Mouse (Mus musculus) urinary bladder, postnatal 14 days (tissue): ENCODE data around the gene Clic6.

Experiments
- DNase-seq: peaks from one replicate; pipeline ENCODE4 v3.0.0; 2021; ENCODE audit warnings: low spot score

Clic6 gene

DNA sequence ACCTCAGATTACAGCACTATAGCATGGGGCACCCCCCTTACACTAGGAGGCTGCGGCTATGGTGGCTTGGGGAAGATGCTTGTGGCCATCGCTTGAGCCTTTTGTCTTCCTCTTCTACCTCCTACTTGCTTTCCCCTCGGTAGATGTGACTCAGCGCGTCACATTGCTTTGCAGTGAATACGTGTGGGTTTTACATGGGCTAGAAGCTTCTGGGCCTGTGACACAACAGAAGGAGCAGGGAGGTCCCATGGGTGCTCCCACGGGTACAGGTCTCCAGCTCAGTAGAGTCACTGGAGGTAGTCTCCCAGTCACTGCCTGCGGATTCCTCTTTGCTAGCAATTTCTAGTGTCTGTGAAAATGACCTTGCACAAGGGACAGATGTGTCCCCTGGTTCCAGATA lies 39.1 kb downstream of the Clic6 start:
- DNase-seq = no peak

DNA sequence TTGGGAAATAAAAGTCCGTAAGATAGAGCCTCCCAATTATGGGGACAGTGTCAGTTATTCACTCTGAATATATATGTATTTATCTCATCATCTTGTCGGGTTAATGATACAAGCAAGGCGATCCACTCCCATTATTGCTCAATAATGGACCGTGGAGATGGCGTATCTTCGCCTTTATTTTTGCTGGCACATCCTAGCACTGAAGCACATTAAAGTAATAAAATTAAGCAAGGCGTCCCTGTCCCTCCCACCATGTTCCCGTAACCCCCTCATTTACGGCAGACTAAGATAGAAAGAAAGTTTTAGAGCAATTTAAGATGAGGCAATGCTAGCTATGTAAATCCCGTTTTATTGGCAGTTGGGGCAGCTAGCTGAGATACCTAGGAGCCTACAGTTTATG lies 40.4 kb downstream of the Clic6 start:
- no peak for DNase-seq

DNA sequence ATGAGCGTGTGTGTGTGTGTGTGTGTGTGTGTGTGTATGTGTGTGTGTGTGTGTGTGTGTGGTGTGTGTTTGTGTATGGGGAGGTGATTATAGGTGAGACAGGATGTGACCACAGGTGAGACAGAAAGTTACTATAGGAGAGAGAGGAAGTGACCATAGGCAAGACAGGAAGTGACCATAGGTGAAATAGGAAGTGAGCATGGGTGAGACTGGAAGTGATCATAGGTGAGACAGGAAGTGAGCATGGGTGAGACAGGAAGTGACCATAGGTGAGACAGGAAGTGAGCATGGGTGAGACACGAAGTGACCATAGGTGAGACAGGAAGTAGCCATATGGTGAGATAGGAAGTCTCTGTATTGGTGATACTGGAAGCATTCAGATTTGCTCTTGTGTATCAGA lies 49.7 kb downstream of the Clic6 start:
- DNase-seq = no peak

DNA sequence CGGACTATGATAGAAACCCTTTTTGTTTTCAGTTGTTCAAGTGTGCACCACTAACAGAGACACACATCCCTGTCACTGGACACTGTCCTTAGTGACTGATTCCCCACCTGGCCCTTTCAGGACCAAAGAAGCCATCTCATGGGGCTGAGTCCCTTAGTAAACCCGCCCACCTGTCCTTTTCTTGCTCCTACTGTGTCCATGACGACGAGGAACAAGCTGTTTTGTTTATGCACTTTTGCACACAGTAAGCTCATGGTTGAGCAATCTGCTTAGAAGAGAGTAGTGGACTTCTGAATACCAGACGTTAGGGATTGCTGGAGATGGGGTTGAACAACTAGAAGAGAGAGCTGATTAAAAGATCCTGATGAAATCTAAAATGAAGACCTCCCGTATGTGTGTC lies 52.8 kb downstream of the Clic6 start:
- DNase-seq = no peak

DNA sequence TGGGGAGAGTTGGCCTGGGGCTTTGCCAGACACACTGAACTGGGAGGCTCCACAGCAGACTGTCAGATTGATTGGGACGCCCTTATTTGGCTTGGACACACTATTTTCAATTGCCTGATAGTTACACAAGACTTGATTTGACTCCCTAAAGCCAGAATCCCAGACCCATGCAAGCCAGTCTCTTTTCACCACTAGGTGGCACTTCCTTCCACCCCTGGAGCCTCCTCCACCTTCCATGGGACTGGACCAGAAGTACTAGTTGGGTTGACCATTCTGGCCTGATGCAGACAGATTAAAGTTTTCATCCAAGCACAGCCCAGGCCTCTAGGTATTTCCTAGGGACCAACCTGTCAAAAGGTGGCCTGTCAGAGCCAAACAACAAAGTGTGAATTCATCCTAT lies 58.7 kb downstream of the Clic6 start:
- peak; percentile 53 for DNase-seq

DNA sequence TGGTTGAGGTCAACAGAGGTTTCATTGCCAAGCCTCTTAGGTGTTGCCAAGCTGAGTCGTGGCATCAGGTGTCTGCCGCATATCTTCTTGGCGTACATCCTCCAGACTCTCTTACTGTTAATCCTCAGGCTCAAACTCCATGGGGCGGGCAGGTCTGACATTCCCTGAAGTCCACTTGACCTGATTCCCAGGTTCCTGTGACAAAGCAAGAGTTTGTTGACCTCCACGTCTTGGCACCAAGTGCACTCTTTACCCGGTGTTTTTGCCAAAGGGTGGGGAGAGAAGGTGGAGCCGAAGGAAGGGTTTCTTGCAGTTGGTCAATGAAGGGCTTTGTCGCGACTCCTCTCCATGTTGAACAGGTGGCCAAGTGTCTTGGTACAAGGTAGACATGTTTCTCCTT lies 63.1 kb downstream of the Clic6 start:
- no peak for DNase-seq

DNA sequence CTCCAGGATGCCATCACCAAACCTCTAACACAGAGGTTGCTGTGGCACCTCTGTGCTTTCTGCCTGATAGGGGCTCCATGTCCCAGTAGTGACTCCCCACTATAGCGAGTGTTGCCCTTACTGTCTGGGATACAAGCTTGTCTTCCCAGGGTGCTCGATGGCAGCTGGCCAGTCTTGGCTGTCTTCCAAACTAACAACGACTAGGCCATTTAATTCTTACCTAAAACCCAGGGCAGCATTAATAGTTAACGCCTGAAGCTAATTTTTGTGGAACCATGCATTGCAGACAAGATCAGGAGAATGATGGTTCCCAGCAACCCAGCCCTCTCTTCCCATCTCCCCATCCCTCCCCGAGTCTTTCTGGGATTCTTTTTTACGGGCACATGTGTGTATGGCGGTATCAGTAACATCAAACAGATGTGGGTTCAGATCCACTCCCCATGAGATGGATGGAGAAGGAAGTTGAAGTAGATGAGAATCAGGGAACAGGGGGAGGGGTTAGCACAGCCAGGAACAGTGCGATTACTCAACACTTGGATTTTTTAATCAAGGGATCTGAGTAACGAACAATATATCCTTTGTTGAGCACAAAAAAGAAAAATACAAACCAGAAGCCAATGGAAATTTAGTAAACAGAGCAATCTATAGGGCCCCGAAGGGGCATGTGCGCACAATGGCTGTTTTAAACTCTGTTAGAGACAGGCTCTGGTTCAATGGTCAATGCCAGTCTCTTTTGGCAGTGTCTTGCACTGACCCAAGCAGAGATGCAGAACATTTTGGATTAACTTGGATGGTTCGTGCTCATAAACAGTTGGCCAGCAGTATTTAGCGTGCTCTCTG lies 66.0 kb downstream of the Clic6 start:
- peak; percentile 14 for DNase-seq

DNA sequence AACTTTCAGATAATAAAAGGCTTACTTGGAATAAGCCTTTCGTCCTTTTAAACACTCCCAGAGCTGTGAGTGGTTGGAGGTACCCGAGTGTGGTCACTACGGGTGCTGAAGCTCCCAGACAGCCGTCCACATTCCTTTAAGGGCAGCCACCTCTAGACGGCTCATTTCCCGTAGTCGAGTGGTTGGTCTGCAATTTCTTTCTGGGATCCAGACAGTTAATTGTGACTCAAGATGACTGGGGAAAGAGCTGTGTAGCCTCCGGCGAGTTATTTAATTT lies 66.5 kb downstream of the Clic6 start:
- DNase-seq = no peak

DNA sequence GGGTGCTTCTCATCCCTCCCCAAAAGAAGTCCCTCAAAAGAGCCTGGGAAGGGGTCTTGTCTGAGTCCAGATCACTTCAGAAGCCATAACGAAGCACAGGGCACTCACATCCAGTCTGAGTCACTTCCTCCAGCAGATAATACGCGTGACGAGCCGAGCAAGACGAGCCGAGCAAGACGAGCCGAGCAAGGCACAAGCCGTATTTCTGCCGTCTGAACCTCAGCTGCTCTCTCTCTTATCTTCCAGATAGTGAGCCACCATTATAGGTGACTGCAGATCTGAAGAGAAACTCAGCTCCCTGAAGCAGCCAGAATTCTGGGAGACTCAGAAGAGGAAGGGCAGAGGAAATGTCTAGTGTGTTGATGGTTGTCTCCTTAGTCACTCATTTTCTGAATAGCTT lies 67.3 kb downstream of the Clic6 start:
- no peak for DNase-seq

DNA sequence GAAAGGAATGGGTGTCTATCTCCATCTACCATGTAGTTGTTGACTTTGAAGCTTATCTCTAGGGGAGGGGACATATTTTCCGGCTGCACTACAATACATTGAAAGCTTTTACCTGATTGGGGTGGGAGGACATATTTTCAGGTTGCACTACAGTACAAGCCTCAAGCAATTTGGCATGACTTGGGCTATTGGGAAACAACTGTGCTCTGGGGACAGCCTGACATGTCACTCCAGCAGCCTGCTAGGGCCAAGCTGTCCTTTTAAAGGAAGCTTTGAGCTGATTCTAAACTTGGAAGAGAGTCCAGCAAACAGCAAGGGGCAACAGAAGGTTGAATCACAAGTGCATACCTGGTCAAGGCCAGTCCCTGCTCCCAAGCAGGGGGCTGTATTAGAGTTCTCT lies 69.5 kb downstream of the Clic6 start:
- no peak for DNase-seq

DNA sequence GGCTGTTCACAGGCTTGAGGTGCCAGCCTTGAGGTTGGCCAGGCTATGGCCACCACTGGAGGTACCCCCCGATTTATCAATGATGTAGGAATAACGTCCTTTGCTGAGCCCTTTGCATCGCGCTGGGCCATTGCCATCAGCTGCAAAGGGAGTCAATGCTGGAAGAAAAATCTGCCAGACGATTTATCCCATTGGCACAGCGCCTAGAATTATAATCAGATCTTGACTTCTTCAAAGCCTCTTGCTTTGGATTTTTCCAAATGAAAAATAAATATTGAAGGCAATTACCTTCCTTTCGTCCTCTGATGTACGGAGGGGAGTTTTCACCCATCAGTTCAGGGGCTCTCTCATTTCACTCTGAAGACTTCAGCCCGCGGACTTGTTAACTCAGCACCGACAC lies 79.8 kb downstream of the Clic6 start:
- DNase-seq = peak; percentile 16

DNA sequence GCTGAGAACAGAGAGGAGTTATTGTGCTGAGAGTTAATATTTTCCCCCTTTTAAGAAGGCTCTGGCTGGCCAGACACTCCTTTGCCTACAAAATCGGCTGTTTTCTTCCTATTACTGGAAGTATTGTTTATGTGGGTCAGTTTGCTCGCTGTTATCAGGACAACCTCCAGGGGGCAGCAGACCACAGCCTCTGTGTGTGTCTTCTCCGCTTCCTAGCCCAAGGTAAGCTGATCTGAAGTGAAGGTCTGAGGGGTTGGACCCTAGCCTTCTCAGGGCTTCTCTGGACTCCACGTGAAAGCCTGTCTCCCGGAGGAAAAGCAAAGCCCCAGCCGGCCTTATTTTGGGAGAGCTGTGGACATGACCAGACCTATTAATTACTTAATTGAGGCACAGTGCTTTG lies 80.2 kb downstream of the Clic6 start:
- DNase-seq = peak; percentile 89

DNA sequence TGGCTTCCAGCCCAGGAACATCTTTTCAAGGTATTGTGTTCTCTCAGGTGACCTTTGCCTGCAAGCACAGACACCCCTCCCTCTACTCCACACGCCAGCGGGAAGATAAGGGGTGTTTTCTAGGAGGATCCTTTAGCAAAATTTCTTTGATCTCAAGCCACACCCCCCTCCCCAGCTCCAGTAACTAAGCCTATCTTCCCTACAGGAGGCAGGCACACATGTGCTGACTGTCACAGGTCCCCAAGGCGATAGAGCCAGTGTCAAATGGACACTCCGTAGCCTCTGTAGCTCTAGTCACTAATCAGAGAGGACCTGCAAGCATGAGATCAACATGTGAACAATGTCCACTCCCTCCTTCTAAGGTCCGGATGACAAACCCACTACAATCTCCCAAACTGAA lies 80.6 kb downstream of the Clic6 start:
- no peak for DNase-seq

DNA sequence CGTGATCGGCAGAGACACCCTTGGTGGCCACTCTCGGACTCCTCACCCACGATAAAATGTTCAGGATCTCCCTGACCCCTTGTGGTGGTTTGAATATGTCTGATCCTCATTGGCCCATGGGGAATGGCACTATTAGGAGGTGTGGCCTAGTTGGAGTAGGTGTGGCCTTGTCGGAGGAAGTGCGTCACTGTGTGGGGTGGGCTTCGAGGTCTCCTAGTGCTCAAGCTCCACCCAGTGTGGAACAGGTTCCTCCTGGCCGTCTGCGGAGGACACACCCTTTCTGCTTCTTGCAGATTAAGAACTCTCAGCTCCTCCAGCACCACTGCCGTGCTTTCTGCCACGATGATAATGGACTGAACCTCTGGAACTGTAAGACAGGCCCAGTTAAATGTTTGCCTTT lies 85.7 kb downstream of the Clic6 start:
- no peak for DNase-seq

DNA sequence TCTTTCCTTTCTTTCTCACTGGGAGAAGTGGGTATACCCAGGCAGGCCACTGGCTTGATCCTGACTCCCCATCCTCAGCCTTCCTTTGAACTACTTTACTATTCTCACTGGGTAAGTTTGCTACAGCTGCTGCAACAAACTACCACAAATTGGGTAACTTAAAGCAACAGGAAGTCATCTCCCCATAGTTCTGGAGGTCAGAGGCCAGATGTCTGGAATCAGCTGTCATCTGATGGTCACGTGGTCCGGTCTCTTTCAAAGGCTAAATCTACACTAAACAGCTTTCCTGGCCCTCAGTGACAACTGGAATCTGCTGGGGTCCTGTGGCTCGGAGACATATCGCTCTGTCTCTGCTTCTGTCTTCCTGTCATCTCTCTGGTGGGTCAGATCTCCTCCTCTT lies 87.7 kb downstream of the Clic6 start:
- DNase-seq = no peak

DNA sequence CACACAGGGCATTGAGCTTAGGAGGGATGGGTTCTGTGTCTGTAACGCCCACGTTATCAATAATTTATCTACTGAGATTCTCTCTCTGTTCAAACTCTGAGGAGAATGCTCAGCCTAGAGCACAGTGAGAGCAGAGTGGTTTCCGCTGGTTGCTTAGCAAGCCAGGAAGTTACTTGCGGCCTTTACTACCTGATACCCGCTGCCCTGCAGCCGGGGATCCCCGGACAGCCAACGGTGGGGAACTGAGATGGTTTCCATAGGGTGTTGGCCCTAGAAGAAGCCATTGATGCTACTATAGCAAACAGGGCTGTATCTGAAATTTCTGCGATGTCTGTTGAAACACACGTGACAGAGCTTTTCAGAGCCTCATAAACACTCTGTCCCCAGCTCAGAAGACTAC lies 90.3 kb downstream of the Clic6 start:
- DNase-seq = no peak

DNA sequence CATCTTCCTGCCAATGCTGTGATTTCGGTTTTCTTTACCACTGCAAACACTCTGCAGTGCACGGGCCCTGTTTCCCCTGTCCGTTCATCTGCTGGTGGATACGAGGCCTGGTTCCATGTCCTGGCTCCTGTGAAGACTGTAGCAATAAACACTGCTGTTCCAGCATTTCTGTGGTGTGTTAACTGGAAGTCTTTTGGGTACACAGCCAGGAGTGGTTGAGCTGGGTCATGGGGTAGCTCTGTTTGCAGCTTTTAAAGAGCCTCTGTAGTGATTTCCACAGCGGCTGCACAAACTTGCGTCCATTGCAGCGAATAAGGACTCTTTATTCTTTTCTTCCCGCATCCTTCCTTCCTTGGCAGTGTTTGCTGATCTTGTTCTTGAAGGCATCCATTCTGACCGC lies 91.8 kb downstream of the Clic6 start:
- DNase-seq = no peak

DNA sequence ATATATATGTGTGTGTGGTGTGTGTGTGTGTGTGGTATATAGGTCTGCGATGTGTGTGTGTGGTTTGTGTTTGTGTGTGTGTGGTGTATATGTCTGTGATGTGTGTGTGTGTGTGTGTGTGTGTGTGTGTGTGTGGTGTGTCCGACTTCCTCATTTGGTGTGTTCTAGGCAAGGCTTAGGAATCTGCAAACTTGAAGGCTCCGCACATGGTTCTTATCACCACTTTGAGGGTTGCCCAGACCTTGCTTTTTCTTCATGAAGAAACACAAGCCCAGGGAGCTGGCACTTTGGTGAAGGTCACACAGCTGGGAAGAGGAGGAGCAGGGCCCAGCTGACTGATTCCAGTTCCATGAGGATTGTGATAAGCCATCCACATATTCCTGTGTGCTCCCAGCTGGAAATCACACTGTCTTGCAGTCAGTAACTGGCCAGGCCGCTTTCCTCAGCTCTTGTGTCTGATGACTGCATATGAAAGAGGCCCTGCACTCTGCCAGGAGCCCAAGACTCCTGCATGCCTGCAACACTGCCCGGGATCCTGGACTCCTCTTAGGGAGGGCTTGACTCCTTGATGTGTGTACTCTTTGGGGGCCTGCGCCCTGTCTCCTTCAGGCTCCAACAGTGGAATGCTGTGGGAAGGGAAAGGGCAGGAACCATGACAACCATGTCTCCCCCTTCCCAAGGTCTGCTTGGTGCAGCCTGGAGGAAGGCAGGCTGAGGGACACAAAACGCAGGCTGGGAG lies 93.5 kb downstream of the Clic6 start:
- no peak for DNase-seq

DNA sequence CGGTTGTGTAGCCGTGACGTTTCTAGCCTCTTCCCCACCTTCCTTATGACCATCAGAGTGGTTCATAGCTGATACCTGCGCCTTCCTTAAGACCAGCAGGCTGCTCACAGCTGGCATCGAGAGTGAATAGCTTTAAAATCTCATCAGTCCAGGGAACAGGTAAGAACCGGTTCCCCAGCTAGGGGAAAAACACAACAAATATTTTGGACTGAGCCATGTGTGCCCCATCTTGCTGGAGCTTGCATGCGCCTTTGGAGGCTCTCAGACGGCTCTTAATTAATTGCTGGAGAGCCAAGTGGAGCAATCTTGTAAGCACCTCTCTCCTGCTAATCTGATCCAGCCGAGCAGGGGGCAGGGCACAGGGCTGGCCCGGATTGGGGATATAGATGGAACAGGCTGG lies 95.4 kb downstream of the Clic6 start:
- DNase-seq = no peak

DNA sequence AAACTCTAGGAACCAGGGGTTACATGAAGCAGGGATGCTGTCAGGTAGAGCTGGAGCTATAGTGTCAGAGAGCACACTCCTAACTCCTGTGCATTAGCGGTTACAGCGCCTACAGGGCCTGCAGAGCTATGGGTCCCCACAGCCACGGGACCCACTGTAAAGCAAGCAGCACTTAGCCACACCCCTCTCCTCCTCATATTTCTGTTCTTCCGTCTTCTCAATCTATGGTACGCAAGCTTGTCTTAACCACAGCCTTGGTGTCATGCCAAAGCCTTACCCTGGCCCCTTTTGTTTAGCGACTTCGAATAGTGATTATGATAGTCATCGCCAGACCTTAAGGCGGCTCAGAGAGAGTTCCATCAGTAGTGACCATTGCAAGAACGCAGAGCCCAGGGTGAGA lies 96.2 kb downstream of the Clic6 start:
- no peak for DNase-seq

DNA sequence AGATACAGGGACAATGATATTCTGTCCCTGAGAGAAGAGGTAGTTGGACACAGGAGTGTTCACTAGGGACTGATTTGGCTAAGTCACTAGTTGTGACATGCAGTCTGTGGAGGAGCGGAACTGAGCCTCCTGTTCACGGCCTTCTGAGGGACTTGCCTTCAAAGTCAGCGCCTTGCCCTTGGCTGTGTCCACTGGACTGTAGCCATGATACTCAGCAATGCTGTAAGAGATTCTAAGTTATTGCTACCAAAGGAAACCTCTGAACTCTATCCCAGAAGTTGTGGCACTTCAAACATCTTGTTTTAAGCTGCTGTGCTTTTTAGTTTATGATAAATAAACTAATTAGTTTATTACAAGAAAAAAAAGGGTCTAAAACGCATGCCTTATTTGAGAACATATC lies 102.3 kb downstream of the Clic6 start:
- DNase-seq = no peak
